Mouse (Mus musculus): ENCODE results near the gene Daw1. TPM values are rescaled to one million over a fixed set of nuclear protein-coding genes. Genes with fewer than 3 reads are reported as not detected.

The Daw1 gene
- polyA plus RNA-seq, 1 experiment = not detected

GRCm38 (mm10) chr1:83224423-83224960 lies 64.9 kb downstream of the Daw1 start:
- H3K27me3 ChIP-seq (ENCODE audit: control insufficient read depth, insufficient read depth, low read length) = no peaks in the 10 kb centered on the region
- H3K27ac ChIP-seq (ENCODE audit: insufficient read depth, low read length) = no peak overlapping the region
- H3K36me3 ChIP-seq (ENCODE audit: control insufficient read depth, insufficient read depth, low read length) = no peaks in the 10 kb centered on the region
- no peak for DNase-seq (ENCODE audit: low read depth in 1 of 2, low spot score in 2 of 2)
- H3K4me1 ChIP-seq (ENCODE audit: control insufficient read depth, insufficient read depth, insufficient read length) = no peaks in the 10 kb centered on the region
- H3K4me3 ChIP-seq (ENCODE audit: extremely low read depth, insufficient read depth, insufficient read length) = no peak overlapping the region
- TF ChIP-seq POLR2A (IDR thresholded peaks at IDR 0.05; ENCODE audit: low read depth, low read length) = no peak
- TF ChIP-seq CTCF (IDR thresholded peaks at IDR 0.05; ENCODE audit: extremely low read depth, insufficient read depth, insufficient read length, insufficient replicate concordance) = no peak

- TF ChIP-seq POLR2A (IDR thresholded peaks at IDR 0.05; ENCODE audit: low read depth, low read length) (no peak), CTCF (IDR thresholded peaks at IDR 0.05; ENCODE audit: extremely low read depth, insufficient read depth, insufficient read length, insufficient replicate concordance) (no peak)
- no peaks in the 10 kb centered on the region for H3K36me3 ChIP-seq (ENCODE audit: control insufficient read depth, insufficient read depth, low read length)
- 83% methylated on average over 3 of the region's 3 CpGs for whole genome bisulfite sequencing
- H3K27ac ChIP-seq (ENCODE audit: insufficient read depth, low read length) = no peak overlapping the region
- no peaks in the 10 kb centered on the region for H3K4me1 ChIP-seq (ENCODE audit: control insufficient read depth, insufficient read depth, insufficient read length)
- H3K4me3 ChIP-seq (ENCODE audit: extremely low read depth, insufficient read depth, insufficient read length) = no peak overlapping the region
- no peak for DNase-seq (ENCODE audit: low read depth in 1 of 2, low spot score in 2 of 2)
- H3K27me3 ChIP-seq (ENCODE audit: control insufficient read depth, insufficient read depth, low read length) = no peaks in the 10 kb centered on the region
Measured at GRCm38 (mm10) chr1:83227946-83228345, 68.4 kb downstream of the Daw1 start.

DNA sequence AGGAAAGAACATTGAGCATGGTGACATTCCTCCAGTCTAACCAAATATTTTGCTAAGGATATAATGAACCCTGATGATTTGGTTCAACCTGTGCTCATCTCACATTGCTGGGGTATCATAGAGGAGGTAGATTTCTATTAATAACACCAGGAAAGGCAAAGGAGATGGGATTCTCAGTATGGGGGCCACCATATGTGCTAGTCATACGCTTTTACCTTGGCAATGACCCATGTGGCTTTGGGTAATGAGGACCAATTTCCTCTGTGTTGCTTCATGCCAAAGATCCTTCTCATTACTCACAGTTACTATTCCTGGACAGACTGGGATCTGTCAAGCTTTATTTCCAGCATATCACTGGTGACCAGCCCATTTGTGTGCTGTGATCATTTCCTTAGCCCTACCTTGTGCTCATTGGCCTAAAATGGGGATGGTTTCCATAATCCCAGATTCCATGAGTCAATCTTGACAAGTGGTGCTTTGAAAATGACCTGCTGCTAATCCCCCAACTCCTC lies 88.7 kb downstream of the Daw1 start:
- Histone ChIP-seq H3K4me3 (ENCODE audit: extremely low read depth, insufficient read depth, insufficient read length) (no peak overlapping the region), H3K27ac (ENCODE audit: insufficient read depth, low read length) (no peak overlapping the region), H3K36me3 (ENCODE audit: control insufficient read depth, insufficient read depth, low read length) (no peaks in the 10 kb centered on the region), H3K4me1 (ENCODE audit: control insufficient read depth, insufficient read depth, insufficient read length) (no peaks in the 10 kb centered on the region), H3K27me3 (ENCODE audit: control insufficient read depth, insufficient read depth, low read length) (no peaks in the 10 kb centered on the region)
- WGBS = 85% methylated on average over 1 of the region's 1 CpGs
- TF ChIP-seq POLR2A (IDR thresholded peaks at IDR 0.05; ENCODE audit: low read depth, low read length) = no peak
- no peak for TF ChIP-seq CTCF (IDR thresholded peaks at IDR 0.05; ENCODE audit: extremely low read depth, insufficient read depth, insufficient read length, insufficient replicate concordance)
- DNase-seq (ENCODE audit: low read depth in 1 of 2, low spot score in 2 of 2) = no peak

GRCm38 (mm10) chr1:83251746-83252145 lies 92.2 kb downstream of the Daw1 start:
- Histone ChIP-seq H3K36me3 (ENCODE audit: control insufficient read depth, insufficient read depth, low read length) (no peaks in the 10 kb centered on the region), H3K4me3 (ENCODE audit: extremely low read depth, insufficient read depth, insufficient read length) (no peak overlapping the region), H3K27me3 (ENCODE audit: control insufficient read depth, insufficient read depth, low read length) (no peaks in the 10 kb centered on the region), H3K27ac (ENCODE audit: insufficient read depth, low read length) (no peak overlapping the region), H3K4me1 (ENCODE audit: control insufficient read depth, insufficient read depth, insufficient read length) (no peaks in the 10 kb centered on the region)
- DNase-seq (ENCODE audit: low read depth in 1 of 2, low spot score in 2 of 2) = no peak
- TF ChIP-seq CTCF (IDR thresholded peaks at IDR 0.05; ENCODE audit: extremely low read depth, insufficient read depth, insufficient read length, insufficient replicate concordance) = no peak
- no peak for TF ChIP-seq POLR2A (IDR thresholded peaks at IDR 0.05; ENCODE audit: low read depth, low read length)
- 64% methylated on average over 1 of the region's 1 CpGs for WGBS

Other genes with a start within 250 kb of the Daw1 start
- 1.2 and 1.4 TPM in 2 replicates for gene A030005L19Rik, start 246.4 kb upstream of the Daw1 start, polyA plus RNA-seq (2012; rRNA removed)
- gene A030014E15Rik, start 234.8 kb upstream of the Daw1 start, polyA plus RNA-seq (2012; rRNA removed) = not detected in 2 replicates
- not detected in 2 replicates for gene Gm6217, start 228.4 kb upstream of the Daw1 start, polyA plus RNA-seq (2012; rRNA removed)
- gene A030003K21Rik, start 216.4 kb upstream of the Daw1 start, polyA plus RNA-seq (2012; rRNA removed) = not detected in 2 replicates
- gene Gm7544, start 203.7 kb upstream of the Daw1 start, polyA plus RNA-seq (2012; rRNA removed) = not detected in 2 replicates
- not detected in 2 replicates for gene Gm47955, start 199.5 kb upstream of the Daw1 start, polyA plus RNA-seq (2012; rRNA removed)
- not detected in 2 replicates for gene Gm47959, start 159.2 kb upstream of the Daw1 start, polyA plus RNA-seq (2012; rRNA removed)
- gene Slc19a3, start 121.3 kb upstream of the Daw1 start, polyA plus RNA-seq (2012; rRNA removed) = 0.13 and 0.21 TPM in 2 replicates
- gene Krtap28-10, start 117.3 kb upstream of the Daw1 start, polyA plus RNA-seq (2012; rRNA removed) = not detected in 2 replicates
- gene Gm47969, start 114.8 kb upstream of the Daw1 start, polyA plus RNA-seq (2012; rRNA removed) = not detected in 2 replicates
- gene A030005K14Rik, start 100.4 kb upstream of the Daw1 start, polyA plus RNA-seq (2012; rRNA removed) = not detected in 2 replicates
- gene Krtap28-13, start 98.8 kb upstream of the Daw1 start, polyA plus RNA-seq (2012; rRNA removed) = not detected in 2 replicates
- gene Ccl20, start 43.0 kb upstream of the Daw1 start, polyA plus RNA-seq (2012; rRNA removed) = not detected in 2 replicates
- not detected in 2 replicates for gene Sphkap, start 248.4 kb downstream of the Daw1 start, polyA plus RNA-seq (2012; rRNA removed)

Measured in spleen, adult 2 months (tissue).